13 mouse cellular contexts compared by ENCODE assay signal in the genomic region with DNA sequence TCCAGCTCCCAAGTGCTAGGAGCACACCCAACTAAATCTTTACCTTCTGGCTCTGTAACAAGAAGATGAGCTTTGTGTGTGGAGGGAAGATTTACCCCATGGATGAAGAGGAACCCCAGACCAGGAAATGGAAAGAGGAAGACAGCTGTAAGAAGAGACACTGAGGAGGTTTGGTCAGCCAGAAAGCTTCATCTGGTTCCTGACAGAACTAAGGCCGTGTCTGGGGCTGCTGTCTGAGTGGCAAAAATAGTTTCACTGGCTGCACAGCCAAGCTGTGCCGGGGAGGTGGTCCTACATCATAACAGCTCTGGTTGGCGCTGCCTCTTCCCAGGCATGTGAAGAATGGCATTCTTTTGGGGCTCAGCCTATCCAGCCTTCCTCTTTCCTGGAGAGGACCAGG. TPM values are rescaled to one million over a fixed set of nuclear protein-coding genes. Genes with fewer than 3 reads are reported as not detected.
DNase-seq lines count a peak whose midpoint lies in the region; ATAC-seq and TF ChIP-seq lines count a peak whose summit lies in the region.
"Had no signal": no experiment of that assay in that cellular context is flagged by ENCODE, and none has a peak within 500 bp of the region (broad histone marks: within the 10 kb centered on the region; RNA-seq: fewer than 3 reads in every experiment).

No protein-coding gene starts in this region.

- no peaks in the 10 kb centered on the region for H3K27me3 ChIP-seq in heart, embryonic 13.5 days (replicated peaks)
- H3K27me3 ChIP-seq in embryonic facial prominence, embryonic 13.5 days: no peaks in the 10 kb centered on the region
- H3K27me3 ChIP-seq in lung, postnatal 0 days (replicated peaks; ENCODE audit: insufficient read depth, low read length): no peaks in the 10 kb centered on the region
- no peaks in the 10 kb centered on the region for H3K27me3 ChIP-seq in forebrain, embryonic 11.5 days (ENCODE audit: control insufficient read depth, insufficient read depth, low read length)
- no peaks in the 10 kb centered on the region for H3K27me3 ChIP-seq in forebrain, embryonic 10.5 days (ENCODE audit: poor library complexity, severe bottlenecking)

- H3K9me3 ChIP-seq in heart, embryonic 13.5 days: no peaks in the 10 kb centered on the region
- H3K9me3 ChIP-seq in embryonic facial prominence, embryonic 13.5 days: no peaks in the 10 kb centered on the region
- H3K9me3 ChIP-seq in lung, postnatal 0 days (ENCODE audit: low read length): no peaks in the 10 kb centered on the region
- no peaks in the 10 kb centered on the region for H3K9me3 ChIP-seq in forebrain, embryonic 11.5 days (ENCODE audit: control insufficient read depth, low read length)
- H3K9me3 ChIP-seq in forebrain, embryonic 10.5 days: no peaks in the 10 kb centered on the region

- peak; percentile 52; the same call in 1 of the 2 replicates for ATAC-seq in heart, embryonic 13.5 days (ENCODE audit: extremely low read depth, insufficient number of reproducible peaks, low FRiP score, low TSS enrichment)
- ATAC-seq in embryonic facial prominence, embryonic 13.5 days (ENCODE audit: insufficient number of reproducible peaks, insufficient read depth, low FRiP score, low TSS enrichment, low read depth): no peak
- peak; percentile 27 for ATAC-seq in lung, postnatal 0 days
- no peak for ATAC-seq in forebrain, embryonic 11.5 days (replicated peaks; ENCODE audit: low FRiP score)
- ATAC-seq: inflammation-experienced regulatory T-cells, adult 6 months had no signal

- DNase-seq in heart, adult 18-20 months: no peak
- DNase-seq in 416B (ENCODE audit: low read depth): peak; percentile 42
- peak; percentile 46 for DNase-seq in lung, postnatal 0 days (ENCODE audit: low spot score)
- DNase-seq in ovary, postnatal 14 days (ENCODE audit: low spot score): no peak
- no peak for DNase-seq in forebrain, embryonic 11.5 days (ENCODE audit: low spot score)
- DNase-seq in forebrain, embryonic 10.5 days (ENCODE audit: extremely low spot score, low spot score): no peak
- DNase-seq: gastrocnemius, postnatal 36 days; layer of hippocampus, postnatal 36 days had no signal

- H3K4me3 ChIP-seq in heart, embryonic 13.5 days: no peak overlapping the region
- no peak overlapping the region for H3K4me3 ChIP-seq in embryonic facial prominence, embryonic 13.5 days
- H3K4me3 ChIP-seq in lung, postnatal 0 days (ENCODE audit: low read depth, low read length): no peak overlapping the region
- no peak overlapping the region for H3K4me3 ChIP-seq in forebrain, embryonic 11.5 days (ENCODE audit: low read depth, low read length)
- no peak overlapping the region for H3K4me3 ChIP-seq in forebrain, embryonic 10.5 days
- H3K4me3 ChIP-seq: erythroblast, embryonic 14.5 days; myocyte had no signal

- H3K4me2 ChIP-seq in heart, embryonic 13.5 days: peak overlapping the region; percentile 48
- H3K4me2 ChIP-seq in embryonic facial prominence, embryonic 13.5 days: no peak overlapping the region
- no peak overlapping the region for H3K4me2 ChIP-seq in lung, postnatal 0 days (replicated peaks; ENCODE audit: low read depth, low read length)
- H3K4me2 ChIP-seq in forebrain, embryonic 11.5 days (ENCODE audit: low read depth, low read length, severe bottlenecking): no peak overlapping the region

- peak overlapping the region; percentile 96 for H3K27ac ChIP-seq in heart, embryonic 13.5 days (replicated peaks)
- H3K27ac ChIP-seq in embryonic facial prominence, embryonic 13.5 days: peak overlapping the region; percentile 48; the same call in 1 of the 2 replicates
- 0 out of 2 replicates have a peak overlapping the region, but pooled peaks have one; percentile 51 for H3K27ac ChIP-seq in lung, postnatal 0 days (ENCODE audit: low read length)
- no peak overlapping the region for H3K27ac ChIP-seq in forebrain, embryonic 11.5 days (ENCODE audit: low read depth, low read length)
- H3K27ac ChIP-seq in forebrain, embryonic 10.5 days: no peak overlapping the region

- 13% methylated on average over 3 of the region's 3 CpGs for WGBS in heart, embryonic 13.5 days
- WGBS in embryonic facial prominence, embryonic 13.5 days: 50% methylated on average over 3 of the region's 3 CpGs
- 17% methylated on average over 3 of the region's 3 CpGs for WGBS in lung, postnatal 0 days
- 86% methylated on average over 3 of the region's 3 CpGs for WGBS in forebrain, embryonic 11.5 days
- WGBS in forebrain, embryonic 10.5 days: 80% methylated on average over 3 of the region's 3 CpGs

- no peak for TF ChIP-seq EP300 in lung, postnatal 0 days (IDR thresholded peaks at IDR 0.05)

- H3K4me1 ChIP-seq in heart, embryonic 13.5 days: peaks cover 38% of the 10 kb centered on the region
- H3K4me1 ChIP-seq in embryonic facial prominence, embryonic 13.5 days: peaks cover 14% of the 10 kb centered on the region
- H3K4me1 ChIP-seq in lung, postnatal 0 days (ENCODE audit: insufficient read depth, low read depth, low read length): no peaks in the 10 kb centered on the region
- H3K4me1 ChIP-seq in forebrain, embryonic 11.5 days (replicated peaks; ENCODE audit: control insufficient read depth, insufficient read depth, low read length): peaks cover 2% of the 10 kb centered on the region; the same call in 1 of the 2 replicates
- peaks cover 13% of the 10 kb centered on the region for H3K4me1 ChIP-seq in forebrain, embryonic 10.5 days

- no peaks in the 10 kb centered on the region for H3K36me3 ChIP-seq in heart, embryonic 13.5 days
- H3K36me3 ChIP-seq in embryonic facial prominence, embryonic 13.5 days: no peaks in the 10 kb centered on the region
- no peaks in the 10 kb centered on the region for H3K36me3 ChIP-seq in lung, postnatal 0 days (ENCODE audit: insufficient read depth, low read length)
- H3K36me3 ChIP-seq in forebrain, embryonic 11.5 days (ENCODE audit: control insufficient read depth, insufficient read depth, low read length): no peaks in the 10 kb centered on the region
- H3K36me3 ChIP-seq in forebrain, embryonic 10.5 days (replicated peaks): no peaks in the 10 kb centered on the region

- TF ChIP-seq CTCF in lung, postnatal 0 days (IDR thresholded peaks at IDR 0.05): no peak

- peak overlapping the region; percentile 70 for H3K9ac ChIP-seq in heart, embryonic 13.5 days
- H3K9ac ChIP-seq in embryonic facial prominence, embryonic 13.5 days: no peak overlapping the region
- H3K9ac ChIP-seq in lung, postnatal 0 days (replicated peaks; ENCODE audit: low read depth): peak overlapping the region; percentile 16; the same call in 1 of the 2 replicates
- no peak overlapping the region for H3K9ac ChIP-seq in forebrain, embryonic 11.5 days (ENCODE audit: low read length)

RNA-seq across cellular contexts. Expression of a gene that starts 10.0 kb away (rescaled TPM):
- 1,654 and 1,741 TPM in 2 replicates for polyA plus RNA-seq in heart, embryonic 13.5 days (2015; fragmentation: Nextera tagmentation; extraction: Ambion mirVana)
- total RNA-seq in heart, adult 18-20 months (2021): 100 to 1,000 TPM; 264 to 308 TPM
- polyA plus RNA-seq in embryonic facial prominence, embryonic 13.5 days (2015; fragmentation: Nextera tagmentation; extraction: Ambion mirVana): 1,239 and 1,279 TPM in 2 replicates
- polyA plus RNA-seq in lung, postnatal 0 days (2015; fragmentation: Nextera tagmentation; extraction: Ambion mirVana): 3,302 and 3,486 TPM in 2 replicates
- 348 and 407 TPM in 2 replicates for polyA plus RNA-seq in forebrain, embryonic 11.5 days (2014; fragmentation: Nextera tagmentation; extraction: Ambion mirVana)
- 311 and 318 TPM in 2 replicates for polyA plus RNA-seq in forebrain, embryonic 10.5 days (2016; fragmentation: Nextera tagmentation; extraction: Ambion mirVana)
- polyA plus RNA-seq: inflammation-experienced regulatory T-cells, adult 6 months had no signal

RNA-seq across cellular contexts. Expression of a gene that starts 28.1 kb away (rescaled TPM):
- 283 and 302 TPM in 2 replicates for polyA plus RNA-seq in heart, embryonic 13.5 days (2015; fragmentation: Nextera tagmentation; extraction: Ambion mirVana)
- 100 to 1,000 TPM in 1 of 2 experiments, 10 to 100 TPM in 1; 98.7 to 104 TPM for total RNA-seq in heart, adult 18-20 months (2021)
- 386 and 443 TPM in 2 replicates for polyA plus RNA-seq in embryonic facial prominence, embryonic 13.5 days (2015; fragmentation: Nextera tagmentation; extraction: Ambion mirVana)
- 440 and 498 TPM in 2 replicates for polyA plus RNA-seq in lung, postnatal 0 days (2015; fragmentation: Nextera tagmentation; extraction: Ambion mirVana)
- polyA plus RNA-seq in forebrain, embryonic 11.5 days (2014; fragmentation: Nextera tagmentation; extraction: Ambion mirVana): 209 and 211 TPM in 2 replicates
- 215 and 218 TPM in 2 replicates for polyA plus RNA-seq in forebrain, embryonic 10.5 days (2016; fragmentation: Nextera tagmentation; extraction: Ambion mirVana)

RNA-seq across cellular contexts. Expression of a gene that starts 36.5 kb away (rescaled TPM):
- 111 and 113 TPM in 2 replicates for polyA plus RNA-seq in heart, embryonic 13.5 days (2015; fragmentation: Nextera tagmentation; extraction: Ambion mirVana)
- 10 to 100 TPM; 40.5 to 41.3 TPM for total RNA-seq in heart, adult 18-20 months (2021)
- polyA plus RNA-seq in embryonic facial prominence, embryonic 13.5 days (2015; fragmentation: Nextera tagmentation; extraction: Ambion mirVana): 189 and 214 TPM in 2 replicates
- polyA plus RNA-seq in lung, postnatal 0 days (2015; fragmentation: Nextera tagmentation; extraction: Ambion mirVana): 47.7 and 52.5 TPM in 2 replicates
- polyA plus RNA-seq in forebrain, embryonic 11.5 days (2014; fragmentation: Nextera tagmentation; extraction: Ambion mirVana): 267 and 273 TPM in 2 replicates
- 292 TPM in 2 replicates for polyA plus RNA-seq in forebrain, embryonic 10.5 days (2016; fragmentation: Nextera tagmentation; extraction: Ambion mirVana)

Comparison
In these comparisons a context has a peak if more than half of its experiments do, and no peak if none do; other contexts are left out.
1. ATAC-seq: peak in heart, embryonic 13.5 days (single experiment) and lung, postnatal 0 days (single experiment); none in embryonic facial prominence, embryonic 13.5 days (single experiment) and forebrain, embryonic 11.5 days (single experiment).
2. H3K27ac ChIP-seq: peak in heart, embryonic 13.5 days (single experiment), embryonic facial prominence, embryonic 13.5 days (single experiment) and lung, postnatal 0 days (single experiment); none in forebrain, embryonic 11.5 days (single experiment) and forebrain, embryonic 10.5 days (single experiment).
3. H3K9ac ChIP-seq: peak in heart, embryonic 13.5 days (single experiment) and lung, postnatal 0 days (single experiment); none in embryonic facial prominence, embryonic 13.5 days (single experiment) and forebrain, embryonic 11.5 days (single experiment).
4. DNase-seq: peak in 416B (single experiment) and lung, postnatal 0 days (single experiment); none in heart, adult 18-20 months (0 of 2), ovary, postnatal 14 days (single experiment), forebrain, embryonic 11.5 days (single experiment) and forebrain, embryonic 10.5 days (single experiment).